10 mouse cellular contexts compared by ENCODE assay signal in genomic region chr10:58714789-58715148, GRCm38 (mm10). TPM values are rescaled to one million over a fixed set of nuclear protein-coding genes. Genes with fewer than 3 reads are reported as not detected.
DNase-seq lines count a peak whose midpoint lies in the region; ATAC-seq and TF ChIP-seq lines count a peak whose summit lies in the region.
"Had no signal": no experiment of that assay in that cellular context is flagged by ENCODE, and none has a peak within 500 bp of the region (broad histone marks: within the 10 kb centered on the region; RNA-seq: fewer than 3 reads in every experiment).

No protein-coding gene starts in this region.

- H3K9ac ChIP-seq in hindbrain, embryonic 13.5 days: no peak overlapping the region
- no peak overlapping the region for H3K9ac ChIP-seq in hindbrain, embryonic 16.5 days (ENCODE audit: low read depth, low read length)
- H3K9ac ChIP-seq in intestine, postnatal 0 days (ENCODE audit: low read depth, low read length): no peak overlapping the region
- H3K9ac ChIP-seq: liver, embryonic 13.5 days had no signal

- ATAC-seq in hindbrain, embryonic 13.5 days (ENCODE audit: low FRiP score): no peak
- ATAC-seq in hindbrain, embryonic 16.5 days: no peak
- ATAC-seq in intestine, postnatal 0 days: no peak

- H3K9me3 ChIP-seq in hindbrain, embryonic 13.5 days: 0 out of 2 replicates have a peak, but pooled peaks cover 4% of the 10 kb centered on the region
- H3K9me3 ChIP-seq in hindbrain, embryonic 16.5 days (ENCODE audit: control insufficient read depth, low read length): no peaks in the 10 kb centered on the region
- 0 out of 2 replicates have a peak, but pooled peaks cover 2% of the 10 kb centered on the region for H3K9me3 ChIP-seq in intestine, postnatal 0 days (ENCODE audit: control insufficient read depth)
- H3K9me3 ChIP-seq: liver, embryonic 13.5 days had no signal

- no peak for TF ChIP-seq CTCF in thymus, adult 2 months (IDR thresholded peaks at IDR 0.05; ENCODE audit: borderline replicate concordance, control insufficient read depth, extremely low read depth, insufficient read depth, low read length, poor library complexity)
- no peak for TF ChIP-seq CTCF in intestine, postnatal 0 days (IDR thresholded peaks at IDR 0.05; ENCODE audit: low read depth)

- no peak for TF ChIP-seq POLR2A in thymus, adult 2 months (IDR thresholded peaks at IDR 0.05; ENCODE audit: control insufficient read depth, extremely low read depth, insufficient read depth, low read length, poor library complexity)

- WGBS in hindbrain, embryonic 13.5 days: 56% methylated on average over 3 of the region's 3 CpGs
- WGBS in hindbrain, embryonic 16.5 days: 59% methylated on average over 3 of the region's 3 CpGs
- WGBS in thymus, adult 2 months: 59% methylated on average over 3 of the region's 3 CpGs
- 62% methylated on average over 3 of the region's 3 CpGs for WGBS in intestine, postnatal 0 days

- H3K4me1 ChIP-seq in hindbrain, embryonic 13.5 days (replicated peaks): peaks cover 10% of the 10 kb centered on the region
- peaks cover 3% of the 10 kb centered on the region; the same call in 1 of the 2 replicates for H3K4me1 ChIP-seq in hindbrain, embryonic 16.5 days (ENCODE audit: control insufficient read depth, insufficient read depth, low read depth, low read length)
- peaks cover 8% of the 10 kb centered on the region for H3K4me1 ChIP-seq in thymus, adult 2 months (replicated peaks; ENCODE audit: control insufficient read depth, insufficient read depth, low read length)
- no peaks in the 10 kb centered on the region for H3K4me1 ChIP-seq in intestine, postnatal 0 days (replicated peaks; ENCODE audit: control insufficient read depth, insufficient read depth, low read length)
- H3K4me1 ChIP-seq: liver, embryonic 13.5 days had no signal

- H3K4me3 ChIP-seq in hindbrain, embryonic 13.5 days: no peak overlapping the region
- no peak overlapping the region for H3K4me3 ChIP-seq in hindbrain, embryonic 16.5 days (ENCODE audit: low read length)
- peak overlapping the region; percentile 26 for H3K4me3 ChIP-seq in thymus, adult 2 months (ENCODE audit: control insufficient read depth, insufficient read depth, low read length)
- no peak overlapping the region for H3K4me3 ChIP-seq in intestine, postnatal 0 days (ENCODE audit: low read depth, low read length)
- H3K4me3 ChIP-seq: liver, embryonic 13.5 days had no signal

- no peaks in the 10 kb centered on the region for H3K27me3 ChIP-seq in hindbrain, embryonic 13.5 days
- no peaks in the 10 kb centered on the region for H3K27me3 ChIP-seq in hindbrain, embryonic 16.5 days (replicated peaks; ENCODE audit: control insufficient read depth, insufficient read depth, low read length)
- H3K27me3 ChIP-seq in thymus, adult 2 months (ENCODE audit: control insufficient read depth, insufficient read depth, low read length): no peaks in the 10 kb centered on the region
- H3K27me3 ChIP-seq in intestine, postnatal 0 days (replicated peaks; ENCODE audit: control insufficient read depth, insufficient read depth, low read length): no peaks in the 10 kb centered on the region
- H3K27me3 ChIP-seq: liver, embryonic 13.5 days had no signal

- peak overlapping the region; percentile 33 for H3K4me2 ChIP-seq in hindbrain, embryonic 13.5 days
- no peak overlapping the region for H3K4me2 ChIP-seq in hindbrain, embryonic 16.5 days (ENCODE audit: low read length)
- H3K4me2 ChIP-seq in intestine, postnatal 0 days (replicated peaks; ENCODE audit: low read depth): peak overlapping the region; percentile 52

- no peak for DNase-seq in thymus, adult 2 months
- DNase-seq in thymus, postnatal 0 days (ENCODE audit: low spot score): no peak
- no peak for DNase-seq in cerebellum, adult 8-10 months
- DNase-seq in ovary, postnatal 36 days (ENCODE audit: low spot score): no peak
- DNase-seq in cerebellum, postnatal 4 days (ENCODE audit: low spot score in 2 of 2): no peak
- DNase-seq: liver, embryonic 13.5 days had no signal

- H3K36me3 ChIP-seq in hindbrain, embryonic 13.5 days: no peaks in the 10 kb centered on the region
- no peaks in the 10 kb centered on the region for H3K36me3 ChIP-seq in hindbrain, embryonic 16.5 days (ENCODE audit: control insufficient read depth, insufficient read depth, low read length)
- no peaks in the 10 kb centered on the region for H3K36me3 ChIP-seq in thymus, adult 2 months (ENCODE audit: control insufficient read depth, insufficient read depth, low read length)
- no peaks in the 10 kb centered on the region for H3K36me3 ChIP-seq in intestine, postnatal 0 days (ENCODE audit: control insufficient read depth, insufficient read depth)
- H3K36me3 ChIP-seq: liver, embryonic 13.5 days had no signal

- no peak overlapping the region for H3K27ac ChIP-seq in hindbrain, embryonic 13.5 days
- no peak overlapping the region for H3K27ac ChIP-seq in hindbrain, embryonic 16.5 days (ENCODE audit: low read depth, low read length)
- H3K27ac ChIP-seq in thymus, adult 2 months (ENCODE audit: control insufficient read depth, insufficient read depth, low read length): no peak overlapping the region
- H3K27ac ChIP-seq in intestine, postnatal 0 days (ENCODE audit: low read depth, low read length): no peak overlapping the region
- H3K27ac ChIP-seq: liver, embryonic 13.5 days had no signal

RNA-seq across cellular contexts. Expression of gene Gm17542, which starts 3.2 kb away (rescaled TPM):
- not detected in 2 replicates for polyA plus RNA-seq in hindbrain, embryonic 13.5 days (2015; fragmentation: Nextera tagmentation; extraction: Ambion mirVana)
- not detected in 2 replicates for polyA plus RNA-seq in hindbrain, embryonic 16.5 days (2015; fragmentation: Nextera tagmentation; extraction: Ambion mirVana)
- polyA plus RNA-seq in thymus, adult 2 months (2012; rRNA removed): not detected in 2 replicates
- not detected in 2 replicates for polyA plus RNA-seq in thymus, postnatal 0 days (2015; fragmentation: Nextera tagmentation; extraction: Ambion mirVana)
- polyA plus RNA-seq in intestine, postnatal 0 days (2015; fragmentation: Nextera tagmentation; extraction: Ambion mirVana): not detected in 2 replicates
- polyA plus RNA-seq: inflammation-experienced regulatory T-cells, adult 6 months; liver, embryonic 13.5 days had no signal

RNA-seq across cellular contexts. Expression of gene Edar, which starts 39.3 kb away (rescaled TPM):
- polyA plus RNA-seq in hindbrain, embryonic 13.5 days (2015; fragmentation: Nextera tagmentation; extraction: Ambion mirVana): 0.16 and 0.21 TPM in 2 replicates
- polyA plus RNA-seq in hindbrain, embryonic 16.5 days (2015; fragmentation: Nextera tagmentation; extraction: Ambion mirVana): 0.15 and 0.56 TPM in 2 replicates
- 1.2 and 2.2 TPM in 2 replicates for polyA plus RNA-seq in thymus, adult 2 months (2012; rRNA removed)
- polyA plus RNA-seq in thymus, postnatal 0 days (2015; fragmentation: Nextera tagmentation; extraction: Ambion mirVana): 1.4 and 1.5 TPM in 2 replicates
- polyA plus RNA-seq in intestine, postnatal 0 days (2015; fragmentation: Nextera tagmentation; extraction: Ambion mirVana): 0.16 and 0.27 TPM in 2 replicates
- polyA plus RNA-seq: inflammation-experienced regulatory T-cells, adult 6 months; liver, embryonic 13.5 days had no signal
